Mouse (Mus musculus) MEL (cell line): ENCODE measurements around the gene Gbe1.

Experiments used
- CHD2 ChIP-seq: IDR thresholded peaks from 2 replicates; pipeline ENCODE4 v1.6.1; 2011; ENCODE audit warnings: low read length, improper control_type of control experiment
- E2F4 ChIP-seq: IDR thresholded peaks from 2 replicates; pipeline ENCODE4 v1.6.1; 2011; ENCODE audit warnings: low read depth, low read length, improper control_type of control experiment, borderline replicate concordance
- EP300 ChIP-seq, 2 experiments: IDR thresholded peaks; 2 replicates each; pipeline ENCODE4 v1.6.1; 2011; ENCODE audit warnings: improper control_type of control experiment in 2 of 2, low read length in 2 of 2, low read depth in 1 of 2, mild to moderate bottlenecking in 1 of 2
- MAX ChIP-seq: IDR thresholded peaks from 2 replicates; pipeline ENCODE4 v1.6.1; 2011; ENCODE audit warnings: low read length, improper control_type of control experiment
- MEF2A ChIP-seq: IDR thresholded peaks from 2 replicates; pipeline ENCODE4 v1.6.1; 2014; ENCODE audit warnings: low read depth, mild to moderate bottlenecking, inconsistent platforms, low read length, improper control_type of control experiment; ENCODE audit not compliant: poor library complexity, insufficient replicate concordance, severe bottlenecking; ENCODE audit errors: extremely low read depth
- POLR2A ChIP-seq, 2 experiments: IDR thresholded peaks; 2 replicates each; pipeline ENCODE4 v1.6.1; 2011 to 2012; ENCODE audit warnings: low read length in 2 of 2, mild to moderate bottlenecking in 2 of 2, control low read depth in 1 of 2, improper control_type of control experiment in 1 of 2, low read depth in 1 of 2, moderate library complexity in 1 of 2; ENCODE audit not compliant: control insufficient read depth in 1 of 2, insufficient read depth in 1 of 2, poor library complexity in 1 of 2
- POLR2AphosphoS2 ChIP-seq: IDR thresholded peaks from 2 replicates; pipeline ENCODE4 v1.6.1; 2011; ENCODE audit warnings: low read length, improper control_type of control experiment
- SIN3A ChIP-seq: IDR thresholded peaks from 2 replicates; pipeline ENCODE4 v1.6.1; 2012; ENCODE audit warnings: low read length, improper control_type of control experiment, inconsistent platforms
- TCF12 ChIP-seq: IDR thresholded peaks from 2 replicates; pipeline ENCODE4 v1.6.1; 2014; ENCODE audit warnings: low read depth, mild to moderate bottlenecking, inconsistent platforms, low read length, improper control_type of control experiment, moderate library complexity
- ZNF384 ChIP-seq: IDR thresholded peaks from 2 replicates; pipeline ENCODE4 v1.6.1; 2012; ENCODE audit warnings: low read depth, mild to moderate bottlenecking, inconsistent platforms, low read length, improper control_type of control experiment

GRCm38 (mm10) chr16:70313496-70313885, 258 bp upstream of the Gbe1 start:
- TF ChIP-seq TCF12: no peak
- no peak for TF ChIP-seq POLR2AphosphoS2
- no peak for TF ChIP-seq ZNF384
- TF ChIP-seq POLR2A (IDR thresholded peaks at IDR 0.05; ENCODE audit: control insufficient read depth in 1 of 2, insufficient read depth in 1 of 2, low read depth in 1 of 2, low read length in 2 of 2, poor library complexity in 1 of 2): no peak
- no peak for TF ChIP-seq EP300 (IDR thresholded peaks at IDR 0.05; ENCODE audit: low read depth in 1 of 2, low read length in 2 of 2)
- TF ChIP-seq MAX: no peak
- no peak for TF ChIP-seq MEF2A
- no peak for TF ChIP-seq SIN3A
- TF ChIP-seq CHD2: no peak
- no peak for TF ChIP-seq E2F4
